Mouse (Mus musculus): ENCODE data around the gene Tnfaip2.

DNA sequence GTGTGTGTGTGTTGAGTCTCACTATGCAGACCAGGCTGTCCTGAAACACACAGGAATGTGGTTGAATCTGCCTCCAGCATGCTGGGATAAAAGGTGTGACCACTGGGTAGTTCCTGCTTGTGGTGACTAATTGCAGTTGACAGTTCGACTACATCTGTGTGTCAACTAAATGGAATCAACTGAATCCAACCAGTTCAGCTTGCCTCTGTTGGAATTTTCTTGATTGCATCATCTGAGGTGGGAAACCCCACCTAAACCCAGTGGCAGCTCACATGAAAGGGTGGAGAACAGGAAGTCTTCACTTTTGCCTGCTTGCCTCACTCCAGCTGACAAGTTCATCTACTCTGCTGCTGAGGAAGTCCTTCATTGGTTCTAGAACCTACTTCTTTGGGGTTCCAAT lies 28.9 kb downstream of the Tnfaip2 start:
- no peak for TF ChIP-seq MAFK (IDR thresholded peaks at IDR 0.05; ENCODE audit: insufficient read depth, low read depth, low read length)
- TF ChIP-seq ZC3H11A (IDR thresholded peaks at IDR 0.05; ENCODE audit: borderline replicate concordance, low read depth, low read length) = no peak
- no peak for TF ChIP-seq CHD2 (IDR thresholded peaks at IDR 0.05; ENCODE audit: low read depth, low read length)
- no peak for TF ChIP-seq HCFC1 (IDR thresholded peaks at IDR 0.05; ENCODE audit: borderline replicate concordance, insufficient read depth, low read length)

Data from ES-E14 (cell line).